Mouse (Mus musculus): ENCODE measurements around the gene Wsb1. TPM values are rescaled to one million over a fixed set of nuclear protein-coding genes. Genes with fewer than 3 reads are reported as not detected.
A peak's percentile ranks its signal among the peaks of the same experiment; 100 is the strongest.
"Not testable (repeated sequence)": the region's sequence is repeated elsewhere in the genome, so short reads cannot be mapped to it uniquely, and the experiment has no call there.

The Wsb1 gene
- total RNA-seq (2021) = 10 to 100 TPM in 1 of 2 experiments, 1 to 10 TPM in 1; 6.7 to 10.3 TPM
- long read RNA-seq, experiment 1, partial matches to known transcripts = 0 of 4 reads
- long read RNA-seq, experiment 1, other reads (novel, unspliced or antisense) = 4 of 4 reads
- long read RNA-seq, experiment 2, partial matches to known transcripts = 1 of 4 reads
- long read RNA-seq, experiment 2, other reads (novel, unspliced or antisense) = 0 of 4 reads

DNA sequence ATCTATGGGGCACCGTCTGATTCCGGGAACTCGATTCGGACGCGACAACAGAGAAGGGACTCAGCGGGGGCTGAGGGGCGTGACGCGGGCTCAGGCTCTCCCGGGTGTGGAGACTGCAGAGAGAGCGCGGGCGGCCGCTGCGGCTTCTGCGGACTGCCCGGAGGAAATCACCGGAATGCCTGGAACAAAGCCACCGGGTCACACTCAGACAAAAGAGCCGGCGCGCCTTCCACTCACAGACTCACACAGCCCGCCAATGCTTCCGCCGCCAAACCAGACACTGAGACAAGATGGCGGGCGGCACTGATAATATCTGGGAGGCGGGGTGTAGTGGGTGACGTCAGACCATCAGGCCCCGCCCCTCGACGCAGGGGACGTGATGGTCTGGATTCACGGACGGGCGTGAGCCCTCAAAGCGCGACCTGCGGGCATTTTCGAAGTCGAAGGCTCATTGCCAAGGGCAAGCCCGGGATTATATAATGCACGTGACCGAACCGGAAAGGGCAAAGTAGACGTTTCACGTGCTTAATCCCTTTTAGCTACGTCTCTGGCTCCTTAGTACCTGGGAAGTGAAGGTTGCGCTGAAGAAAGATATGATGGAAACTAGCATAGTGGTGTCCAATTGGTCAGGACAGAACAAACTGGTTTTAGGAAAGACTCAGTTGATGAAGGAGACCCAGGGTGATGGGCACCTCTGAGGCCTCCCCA is at the start of gene Wsb1:
Gene Wsb1 (minus strand): TSS at position 281 of the 708 bp plus-strand sequence.
- DNase-seq (ENCODE audit: low spot score) = peak; percentile 92

DNA sequence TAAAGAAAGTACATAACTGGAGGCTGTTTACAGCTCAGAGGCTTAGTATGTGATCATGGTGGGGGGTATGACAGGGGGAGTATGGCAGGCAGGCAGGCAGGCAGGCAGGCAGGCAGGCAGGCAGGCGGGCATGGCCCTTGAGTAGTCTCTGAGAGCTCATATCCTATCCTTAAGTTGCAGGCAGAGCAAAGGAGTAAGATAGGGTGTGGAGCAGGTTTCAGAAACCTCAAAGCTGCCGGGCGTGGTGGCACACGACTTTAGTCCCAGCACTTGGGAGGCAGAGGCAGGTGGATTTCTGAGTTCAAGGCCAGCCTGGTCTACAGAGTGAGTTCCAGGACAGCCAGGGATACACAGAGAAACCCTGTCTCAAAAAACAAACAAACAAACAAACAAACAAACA is 49.8 kb upstream of the Wsb1 start:
- DNase-seq (ENCODE audit: low spot score) = not testable (repeated sequence)

DNA sequence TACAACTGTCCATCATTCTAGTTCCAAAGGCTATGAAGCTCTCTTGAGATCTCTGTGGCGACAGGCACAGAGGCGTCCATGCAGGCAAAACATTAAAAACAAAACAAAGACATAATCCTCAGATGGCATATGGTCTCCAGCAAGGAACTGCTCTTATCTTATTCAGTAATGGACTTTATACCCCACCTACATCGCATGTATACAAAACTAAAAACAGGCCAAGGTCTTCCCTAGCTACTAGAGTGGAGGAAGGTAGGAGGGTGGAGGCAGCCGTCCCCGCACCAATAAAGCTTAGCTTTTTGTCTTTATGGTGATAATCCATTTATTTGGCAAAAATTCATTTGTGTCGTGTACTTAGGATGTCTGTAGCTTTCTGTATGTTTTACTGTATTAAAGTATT is 48.6 kb upstream of the Wsb1 start:
- DNase-seq (ENCODE audit: low spot score) = no peak

DNA sequence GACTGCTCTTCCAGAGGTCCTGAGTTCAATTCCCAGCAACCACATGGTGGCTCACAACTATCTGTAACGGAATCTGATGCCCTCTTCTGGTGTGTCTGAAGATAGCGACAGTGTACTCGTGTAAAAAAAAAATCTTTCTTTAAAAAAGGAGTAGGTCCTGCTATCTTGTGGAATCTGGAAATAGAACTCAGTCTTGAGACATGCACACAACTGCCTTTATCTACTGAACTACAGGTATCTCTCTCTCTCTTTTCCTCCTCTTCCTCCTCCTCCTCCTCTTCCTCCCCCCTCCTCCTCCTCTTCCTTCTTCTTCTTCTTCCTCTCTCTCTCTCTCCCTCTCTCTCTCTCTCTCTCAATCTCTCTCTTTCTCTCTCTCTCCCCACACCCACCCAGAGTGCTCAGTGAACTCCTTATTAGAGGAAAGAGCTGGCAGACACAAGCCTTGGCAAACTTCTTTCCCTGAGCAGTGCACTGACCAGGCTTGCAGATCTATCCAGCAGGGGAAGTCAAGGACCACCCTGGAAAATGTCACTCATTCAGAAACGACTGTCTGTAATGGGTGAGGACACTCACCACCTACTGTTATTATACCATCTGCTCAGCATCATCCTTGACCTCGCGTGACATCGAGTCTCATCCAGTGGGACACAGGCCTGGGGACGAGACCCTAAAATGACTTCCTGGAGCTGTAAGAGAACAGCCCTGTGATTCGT is 45.4 kb upstream of the Wsb1 start:
- DNase-seq (ENCODE audit: low spot score) = no peak

DNA sequence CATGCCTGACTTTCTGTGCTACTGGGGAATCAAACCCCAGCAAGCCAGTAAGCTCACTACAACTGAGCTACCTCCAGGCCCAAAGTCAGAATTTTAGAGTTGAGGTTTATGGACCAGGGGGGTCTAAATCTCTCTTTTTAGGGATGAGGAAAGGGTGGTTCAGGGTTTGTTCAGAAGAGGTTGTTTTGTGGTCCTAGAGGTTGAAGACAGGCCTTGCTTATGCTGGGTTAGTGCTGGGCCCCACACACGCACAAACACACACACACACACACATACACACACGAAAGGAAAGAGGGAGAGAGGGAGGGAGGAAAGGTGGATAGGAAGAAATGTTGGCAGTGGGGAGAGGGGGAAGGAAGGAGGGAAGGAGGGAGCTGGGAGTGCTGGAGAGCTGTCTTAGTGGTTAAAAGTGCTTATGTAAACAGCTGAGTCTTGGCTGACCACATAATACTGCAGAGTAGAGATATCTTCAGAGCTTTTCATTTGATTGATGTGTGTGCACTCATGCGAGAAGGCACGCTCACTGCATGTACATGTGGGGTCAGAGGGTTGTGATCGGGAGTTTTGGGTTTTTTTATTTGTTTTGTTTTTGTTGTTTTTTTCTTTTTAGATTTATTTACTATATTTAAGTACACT is 42.5 kb upstream of the Wsb1 start, which contains the start of gene Gm9964:
Gene Gm9964 (minus strand): TSS at position 51 of the 636 bp plus-strand sequence.
- DNase-seq (ENCODE audit: low spot score) = no peak

DNA sequence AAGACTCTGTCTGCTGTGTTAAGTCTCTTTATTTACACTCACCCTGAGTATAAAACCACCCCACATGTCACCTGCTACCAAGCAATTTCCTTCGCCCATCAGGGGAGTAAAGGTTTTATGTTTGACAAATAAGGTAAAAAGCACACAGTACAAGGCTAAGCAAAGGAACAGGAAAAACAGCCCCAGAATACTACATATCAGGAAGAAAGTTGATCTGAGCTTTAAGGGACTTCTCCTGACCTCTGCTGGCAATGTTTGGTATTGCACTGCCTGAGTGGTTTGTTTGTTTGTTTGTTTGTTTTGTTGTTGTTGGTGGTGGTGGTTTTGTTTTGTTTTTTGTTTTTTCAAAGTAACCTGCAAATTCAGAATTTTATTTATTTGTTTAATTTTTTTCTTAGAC is 41.7 kb upstream of the Wsb1 start:
- DNase-seq (ENCODE audit: low spot score) = peak; percentile 29

DNA sequence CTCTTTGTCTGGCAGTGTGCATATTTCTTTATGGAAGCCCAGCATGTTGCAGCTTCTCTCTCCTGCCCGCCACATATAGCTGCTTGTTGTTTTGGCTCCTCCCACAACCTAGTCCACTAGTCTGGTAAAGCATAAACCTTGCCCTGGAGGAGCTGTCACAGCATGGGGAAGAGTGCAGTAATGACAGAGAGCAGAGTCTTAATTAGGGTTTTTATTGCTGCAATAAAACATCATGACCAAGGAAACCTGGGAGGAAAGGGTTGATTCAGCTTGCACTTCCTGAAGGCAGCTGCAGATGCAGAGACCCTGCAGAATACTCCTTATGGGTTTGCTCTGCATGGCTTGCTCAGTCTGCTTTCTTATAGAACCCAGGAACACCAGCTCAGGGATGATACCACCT is 39.5 kb upstream of the Wsb1 start:
- no peak for DNase-seq (ENCODE audit: low spot score)

DNA sequence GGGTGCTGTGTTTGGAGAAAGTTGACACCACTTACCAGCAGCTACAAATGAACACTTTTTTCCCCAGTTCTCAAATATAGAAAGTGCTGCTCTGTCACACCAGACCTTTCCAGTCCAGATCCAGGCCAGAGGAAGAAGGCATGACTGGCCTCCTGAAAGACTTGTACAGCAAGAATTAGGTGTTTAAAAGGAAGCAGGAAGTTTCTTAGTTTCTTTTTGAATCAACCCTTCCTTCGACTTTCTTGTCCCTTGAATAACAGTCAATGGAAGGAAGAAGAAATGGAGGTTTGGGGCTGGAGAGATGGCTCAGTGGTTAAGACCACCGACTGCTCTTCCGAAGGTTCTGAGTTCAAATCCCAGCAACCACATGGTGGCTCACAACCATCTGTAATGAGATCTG is 38.6 kb upstream of the Wsb1 start:
- no peak for DNase-seq (ENCODE audit: low spot score)

DNA sequence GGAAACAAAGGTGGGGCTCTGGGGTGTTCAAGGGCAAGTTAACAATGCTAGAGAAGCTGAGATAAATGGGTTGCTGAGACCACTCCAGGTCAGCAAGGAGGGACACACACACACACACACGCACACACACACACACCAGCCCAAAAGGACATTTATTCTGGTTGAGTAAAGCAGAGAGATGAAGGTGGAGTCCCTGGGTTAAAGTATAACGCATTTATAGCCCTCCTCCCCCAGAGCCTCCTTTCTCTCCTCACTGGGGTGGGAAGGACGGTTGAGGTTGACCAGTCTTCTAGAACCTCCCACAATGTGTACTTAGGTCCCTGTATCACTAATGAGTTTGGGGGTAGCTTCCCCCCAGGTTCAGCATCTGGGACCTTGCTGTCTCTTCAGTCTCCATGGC is 37.7 kb upstream of the Wsb1 start:
- DNase-seq (ENCODE audit: low spot score) = no peak

DNA sequence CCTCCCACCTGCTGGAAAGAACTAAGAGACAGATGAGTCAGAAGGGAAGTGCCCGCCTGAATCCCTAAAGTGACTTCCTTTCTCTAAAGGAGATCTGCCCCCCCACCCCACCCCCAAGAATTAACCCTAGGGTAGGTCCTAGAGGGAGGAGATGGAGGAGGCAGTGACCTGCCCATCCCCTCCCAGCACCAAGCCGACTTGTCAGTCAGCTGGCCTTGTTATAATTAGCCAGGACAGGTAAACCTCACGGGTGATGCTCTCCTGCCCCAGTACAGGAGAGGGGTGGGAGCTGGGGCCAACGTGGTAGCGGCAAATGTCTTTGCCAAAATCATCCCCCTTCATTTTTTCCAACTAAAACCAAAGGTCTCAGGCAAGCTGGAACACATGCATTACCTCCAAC is 37.2 kb upstream of the Wsb1 start:
- no peak for DNase-seq (ENCODE audit: low spot score)

DNA sequence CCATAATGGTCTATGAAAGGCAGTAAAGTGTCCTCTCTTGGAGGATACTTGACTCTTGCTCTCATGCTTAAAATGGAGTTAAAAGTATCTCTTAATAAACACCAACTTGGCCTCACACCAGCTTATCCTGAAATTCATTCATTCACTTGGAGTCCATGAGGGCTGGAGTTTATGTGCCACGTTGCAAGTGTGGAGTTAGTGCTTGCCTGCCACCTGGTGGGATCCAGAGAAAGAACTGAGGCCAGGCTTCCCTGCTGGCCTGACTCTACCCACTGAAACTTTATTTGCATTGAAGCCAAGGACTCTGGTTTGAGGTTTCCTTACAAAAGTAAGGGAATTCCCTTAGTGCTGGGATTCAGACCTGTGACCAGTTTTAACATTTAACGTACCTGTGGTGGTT is 36.0 kb upstream of the Wsb1 start:
- DNase-seq (ENCODE audit: low spot score) = peak; percentile 49

DNA sequence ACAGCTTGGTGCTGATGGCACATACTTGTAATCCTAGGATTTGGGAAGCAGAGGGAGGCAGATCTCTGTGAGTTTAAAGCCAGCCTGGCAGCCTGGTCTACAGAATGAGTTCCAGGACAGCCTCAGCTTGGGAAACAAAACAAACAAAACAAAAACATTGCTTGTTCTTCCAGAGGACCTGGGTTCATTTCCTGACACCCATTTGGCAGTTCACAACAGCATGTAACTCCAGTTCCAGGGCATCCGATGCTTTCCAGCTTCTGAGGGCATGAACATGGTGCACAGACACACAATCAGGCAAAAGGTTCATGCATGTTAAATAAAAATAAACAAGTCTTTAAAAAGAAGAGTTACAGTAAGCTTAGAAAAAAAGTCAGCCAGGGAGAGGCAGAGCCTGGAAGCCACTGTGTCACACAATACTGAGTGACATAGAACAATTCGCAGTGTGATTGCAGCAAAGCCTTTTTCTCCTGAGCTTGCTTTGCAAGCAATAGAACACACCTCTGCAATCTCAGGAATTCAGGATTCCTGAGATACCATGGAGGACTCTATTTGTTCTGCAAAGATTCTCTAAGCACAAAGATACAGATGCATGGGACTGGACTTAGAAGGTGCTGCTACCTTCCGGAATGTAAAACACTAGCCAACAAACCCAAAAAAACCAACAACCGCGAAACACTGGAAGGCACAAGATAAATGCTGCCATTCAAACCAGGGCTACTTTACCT is 34.6 kb upstream of the Wsb1 start:
- no peak for DNase-seq (ENCODE audit: low spot score)

DNA sequence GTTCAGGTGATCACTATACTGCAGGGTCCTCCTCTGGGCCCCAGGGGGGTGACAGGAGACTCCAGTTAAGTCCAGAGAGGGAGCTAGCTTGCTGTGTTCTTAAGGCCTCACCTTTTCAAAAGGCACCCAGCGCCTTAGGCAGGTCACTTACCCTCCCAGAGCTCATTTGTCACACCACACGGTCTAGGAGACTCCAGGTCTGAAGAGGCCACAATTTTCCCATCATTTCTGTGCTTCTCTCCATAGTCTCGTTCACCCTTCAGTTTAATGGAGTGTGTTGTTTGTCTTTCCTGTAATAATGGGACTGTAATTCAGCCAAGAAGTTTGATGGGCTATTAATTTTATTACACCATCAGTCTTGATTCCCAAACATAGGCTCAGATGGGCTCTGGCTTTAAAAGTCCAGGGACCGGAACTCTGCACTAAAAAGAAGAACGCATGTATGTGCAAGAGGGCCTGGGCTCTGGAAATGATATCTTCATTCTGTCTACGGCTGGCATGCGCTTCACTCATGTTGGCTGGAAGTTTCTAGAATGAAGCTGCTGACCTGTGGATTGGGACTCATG is 33.9 kb upstream of the Wsb1 start:
- no peak for DNase-seq (ENCODE audit: low spot score)

DNA sequence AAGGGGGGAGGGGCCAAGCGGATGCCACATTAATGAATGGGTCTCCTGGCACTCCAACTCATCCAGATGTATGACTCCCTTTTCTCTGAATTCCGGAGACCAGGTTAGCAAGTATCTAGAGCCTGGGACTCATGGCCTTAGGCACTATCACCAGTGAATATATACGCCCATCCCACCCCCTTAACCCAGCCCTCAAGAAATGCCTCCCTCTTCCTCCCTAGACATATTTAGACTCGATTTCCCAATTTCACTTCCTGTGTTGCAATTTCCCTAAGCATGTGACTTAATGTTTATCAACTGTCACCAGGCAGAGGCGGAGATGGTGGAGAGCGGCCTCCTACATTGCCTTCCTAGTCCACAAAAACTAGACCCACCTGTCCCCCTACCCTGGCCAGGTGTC is 33.0 kb upstream of the Wsb1 start:
- peak; percentile 25 for DNase-seq (ENCODE audit: low spot score)

DNA sequence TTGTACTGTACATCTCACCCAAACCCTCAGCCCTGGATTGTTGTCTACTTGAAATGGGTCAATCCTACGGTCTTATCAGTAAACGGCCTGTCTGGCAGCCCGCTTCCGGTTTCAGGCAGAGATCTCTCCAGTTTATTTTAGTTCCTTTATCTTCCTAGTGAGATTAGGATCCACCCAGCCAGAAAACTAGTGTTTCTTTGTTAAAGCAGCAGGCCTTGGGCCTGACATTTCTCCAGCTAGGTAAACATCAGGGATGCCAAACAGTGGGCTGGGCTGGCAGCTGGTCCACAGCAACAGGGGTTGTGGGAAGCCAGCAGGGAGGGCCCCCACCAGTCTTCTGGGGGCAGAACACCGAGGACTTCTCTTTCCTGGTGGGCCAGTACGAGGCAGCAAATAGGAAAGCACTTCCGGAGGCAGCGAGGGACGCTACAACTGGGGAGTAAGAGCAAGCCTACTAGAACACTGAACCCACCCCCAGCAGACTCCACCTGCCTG is 31.9 kb upstream of the Wsb1 start:
- no peak for DNase-seq (ENCODE audit: low spot score)

DNA sequence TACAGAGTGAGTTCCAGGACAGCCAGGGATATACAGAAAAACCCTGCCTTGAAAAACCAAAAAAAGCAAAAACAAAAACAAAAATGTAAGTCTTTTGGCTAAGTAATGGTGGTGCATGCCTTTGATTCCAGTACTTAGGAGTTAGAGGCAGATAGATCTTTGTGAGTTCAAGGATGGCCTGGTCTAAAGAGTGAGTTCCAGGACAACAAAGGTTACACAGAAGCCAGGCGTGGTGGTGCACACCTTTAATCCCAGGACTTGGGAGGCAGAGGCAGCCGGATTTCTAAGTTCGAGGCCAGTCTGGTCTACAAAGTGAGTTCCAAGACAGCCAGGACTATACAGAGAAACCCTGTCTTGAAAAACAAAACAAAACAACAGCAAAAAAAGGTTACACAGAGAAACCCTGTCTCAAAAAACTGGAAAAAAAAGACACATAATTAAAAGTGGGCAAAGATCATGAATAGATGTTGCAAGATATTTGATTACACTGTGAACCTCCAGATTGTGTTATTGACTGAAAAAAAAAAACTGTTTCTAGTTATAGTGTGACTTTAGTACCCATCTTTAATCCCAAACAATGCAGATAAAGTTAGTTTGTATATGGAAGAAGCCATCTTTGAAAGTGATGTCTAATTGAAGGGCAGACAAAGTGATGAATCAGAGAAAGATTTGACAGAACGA is 29.0 kb upstream of the Wsb1 start:
- DNase-seq (ENCODE audit: low spot score) = no peak

DNA sequence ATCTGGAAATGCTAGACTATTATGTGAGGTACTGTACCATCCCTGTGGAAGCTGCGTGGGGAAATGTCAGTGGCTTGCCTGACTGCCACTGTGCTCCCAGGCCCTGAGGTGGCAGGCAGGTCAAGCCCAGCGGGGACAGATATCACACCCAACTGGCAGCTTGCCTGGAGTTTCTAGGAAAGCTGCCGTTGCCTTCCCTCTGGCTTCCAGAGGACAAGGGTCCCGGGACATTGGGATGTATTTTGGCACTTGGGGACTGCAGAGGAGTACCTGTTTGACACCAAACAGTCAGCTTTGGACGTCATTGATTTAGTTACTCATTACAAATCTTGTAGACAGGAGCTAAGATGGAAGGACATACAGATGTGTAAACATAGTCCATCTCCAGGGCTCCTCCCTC is 26.9 kb upstream of the Wsb1 start:
- no peak for DNase-seq (ENCODE audit: low spot score)

DNA sequence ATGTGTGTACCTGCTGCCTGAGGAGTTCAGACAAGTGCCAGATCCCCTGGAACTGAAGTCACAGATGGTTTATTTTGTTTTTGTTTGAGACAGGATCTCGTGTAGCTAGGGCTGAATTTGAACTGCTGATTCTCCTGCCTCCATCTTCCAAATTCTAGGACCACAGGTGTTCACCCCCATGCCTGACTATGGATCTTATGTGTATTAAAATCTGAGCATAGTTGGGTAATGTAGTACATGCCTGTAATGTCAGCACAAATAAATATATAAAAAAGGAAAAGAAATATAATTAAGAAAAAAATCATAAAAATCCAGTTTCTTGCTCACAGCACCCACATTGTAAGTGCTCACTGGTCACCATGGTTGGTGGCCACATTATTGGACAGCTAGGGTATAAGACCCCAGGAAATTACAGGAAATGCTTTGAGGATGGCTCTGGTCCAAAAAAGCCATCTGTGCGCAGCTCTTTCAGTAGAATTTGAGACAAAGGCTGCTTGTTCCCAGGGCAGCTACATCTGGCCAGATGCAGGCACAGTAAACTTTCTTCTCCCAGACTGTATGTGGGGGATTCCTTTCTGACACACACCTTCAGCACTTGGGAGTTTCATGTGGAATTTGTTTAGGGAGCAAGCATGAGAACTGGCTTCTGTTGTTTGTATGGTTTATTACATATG is 25.4 kb upstream of the Wsb1 start:
- DNase-seq (ENCODE audit: low spot score) = no peak

DNA sequence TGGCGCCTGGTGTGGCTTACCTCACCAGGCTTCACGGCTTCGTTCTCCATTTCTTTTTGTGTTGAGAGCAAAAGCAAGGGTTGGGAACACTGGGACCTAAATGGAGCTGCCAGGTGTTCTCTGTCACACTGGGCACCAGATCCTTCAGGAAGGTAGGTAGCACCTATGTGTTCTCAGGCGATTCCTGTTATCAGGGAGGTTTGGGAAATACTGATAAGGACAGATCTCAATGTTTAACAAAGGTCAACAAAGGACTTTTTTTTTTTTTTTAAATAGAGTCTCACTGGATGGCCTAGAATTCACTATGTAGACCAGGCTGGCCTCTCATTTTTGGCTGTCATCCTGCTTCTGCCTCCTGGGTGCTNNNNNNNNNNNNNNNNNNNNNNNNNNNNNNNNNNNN is 19.3 kb upstream of the Wsb1 start:
- DNase-seq (ENCODE audit: low spot score) = no peak

DNA sequence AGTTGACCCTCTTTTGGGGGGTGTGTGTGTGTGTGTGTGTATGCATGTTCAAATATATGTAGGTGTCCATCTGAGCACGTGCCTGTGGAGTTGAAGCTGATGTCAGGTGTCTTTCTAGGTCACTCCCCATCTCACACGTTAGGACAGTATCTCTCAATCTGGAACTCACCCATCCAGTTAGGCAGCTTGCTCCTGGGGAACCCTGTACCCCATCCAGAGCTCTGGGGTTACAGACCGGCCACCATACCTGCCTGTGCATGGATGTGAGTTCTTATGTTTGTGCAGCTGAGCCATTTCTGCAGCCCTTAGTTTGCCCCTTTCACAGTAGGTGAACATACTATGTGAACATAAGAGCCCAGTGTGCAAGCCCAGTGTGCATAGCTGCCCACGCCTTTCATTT is 18.6 kb upstream of the Wsb1 start:
- no peak for DNase-seq (ENCODE audit: low spot score)

Measured in gastrocnemius, adult 18-20 months (tissue).